Mouse (Mus musculus): ENCODE results near the gene Pkd1l2.

Gene Pkd1l2

DNA sequence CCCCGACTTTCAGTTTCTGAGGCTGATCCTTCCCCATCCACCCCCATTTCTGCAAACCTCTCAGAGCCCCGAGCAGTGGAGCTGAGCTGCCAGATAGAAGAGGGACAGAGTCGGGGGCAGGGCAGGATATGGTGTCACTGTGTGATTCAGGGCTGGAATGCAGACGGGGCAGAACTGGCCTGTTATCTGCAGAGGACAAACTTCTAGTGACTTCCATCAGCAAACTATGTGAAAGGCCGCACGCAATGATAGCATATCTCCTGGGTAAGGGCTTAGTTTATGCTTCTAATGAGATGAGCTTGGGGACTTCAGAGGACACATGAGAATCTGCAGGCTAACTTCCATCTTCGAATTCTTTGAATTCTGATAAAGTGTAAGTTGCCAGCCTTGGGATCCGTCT lies 3.3 kb upstream of the Pkd1l2 start:
- DNase-seq (ENCODE audit: low read depth) = peak; percentile 85

DNA sequence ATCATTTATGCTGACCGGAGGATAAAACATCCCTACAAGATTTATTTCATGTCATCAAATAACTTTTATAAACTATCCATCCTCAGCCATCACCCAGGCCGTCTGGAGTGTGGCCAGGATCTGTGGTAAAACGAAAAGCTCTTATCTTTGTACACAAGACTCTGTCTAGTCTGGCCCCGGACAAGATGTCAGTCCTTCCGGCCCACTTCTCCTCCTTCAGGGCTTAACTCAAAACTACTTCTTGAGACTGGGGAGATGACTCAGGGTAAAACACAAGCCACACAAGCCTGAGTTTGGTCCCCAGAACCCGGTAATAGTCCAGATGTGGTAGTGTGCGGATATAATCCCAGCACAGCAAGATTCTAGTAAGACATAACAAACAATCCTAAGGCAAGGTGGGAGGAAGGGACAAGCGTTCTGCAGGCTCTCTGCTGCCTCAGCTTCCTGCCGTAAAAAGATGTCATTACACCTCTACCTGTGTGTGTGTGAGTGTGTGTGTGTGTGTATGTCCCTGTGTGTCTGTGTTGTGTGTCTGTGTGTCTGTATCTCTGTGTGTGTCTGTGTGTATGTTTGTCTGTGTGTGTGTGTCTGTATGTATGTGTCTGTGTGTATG lies 804 bp upstream of the Pkd1l2 start:
- DNase-seq (ENCODE audit: low read depth) = peak; percentile 65

GRCm38 (mm10) chr8:117079652-117080051 lies 2.6 kb downstream of the Pkd1l2 start:
- no peak for DNase-seq (ENCODE audit: low read depth)

DNA sequence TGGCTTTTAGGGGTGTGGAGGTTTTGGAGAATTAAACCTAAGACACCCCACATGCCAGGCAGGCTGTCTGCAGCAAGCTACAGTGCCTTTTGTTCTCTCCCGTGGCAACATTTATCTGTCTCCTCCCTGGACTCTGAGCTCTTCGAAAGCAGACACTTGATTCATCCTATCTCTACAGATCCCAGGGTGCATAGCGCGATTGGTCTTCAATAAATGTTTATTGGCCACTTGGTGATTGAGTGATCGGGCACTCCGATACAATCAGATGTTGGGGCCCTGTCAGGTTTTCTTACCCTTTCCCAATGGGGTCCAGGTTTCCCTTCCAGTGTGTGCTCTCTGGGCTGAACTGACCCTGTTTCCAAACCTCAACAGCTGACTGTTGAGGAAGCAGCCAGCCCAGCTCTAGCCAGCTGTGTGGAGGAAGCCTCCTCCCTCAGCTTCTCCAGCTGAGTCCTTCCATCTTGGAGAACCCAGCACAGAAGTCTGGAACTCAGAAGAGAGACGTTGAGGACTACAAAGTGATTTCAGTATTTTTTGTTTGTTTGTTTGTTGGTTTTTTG lies 3.8 kb downstream of the Pkd1l2 start:
- DNase-seq (ENCODE audit: low read depth) = no peak

- DNase-seq (ENCODE audit: low read depth) = peak; percentile 79
Measured at GRCm38 (mm10) chr8:117074350-117075182, 7.7 kb downstream of the Pkd1l2 start.

- no peak for DNase-seq (ENCODE audit: low read depth)
Measured at GRCm38 (mm10) chr8:117069708-117070107, 12.5 kb downstream of the Pkd1l2 start.

DNA sequence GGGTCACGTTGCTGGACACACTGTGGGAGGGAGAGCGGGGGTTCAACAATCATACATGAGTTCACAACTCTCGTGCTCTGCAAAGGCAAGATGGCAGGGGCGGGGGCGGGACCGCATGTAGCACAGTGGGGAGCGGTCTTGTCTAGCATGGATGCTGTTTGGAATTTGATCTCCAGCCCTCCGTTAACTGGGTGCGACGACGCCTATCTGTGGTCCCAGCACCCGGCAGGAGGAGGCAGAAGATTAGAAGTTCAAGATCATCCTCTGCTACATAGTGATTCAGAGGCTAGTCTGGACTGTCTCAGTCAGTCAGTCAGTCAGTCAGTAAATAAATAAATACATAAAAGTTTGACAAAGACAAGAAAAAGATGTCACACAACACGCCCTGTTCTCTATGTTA lies 14.0 kb downstream of the Pkd1l2 start:
- DNase-seq (ENCODE audit: low read depth) = no peak

- no peak for DNase-seq (ENCODE audit: low read depth)
Measured at GRCm38 (mm10) chr8:117067396-117067795, 14.9 kb downstream of the Pkd1l2 start.

DNA sequence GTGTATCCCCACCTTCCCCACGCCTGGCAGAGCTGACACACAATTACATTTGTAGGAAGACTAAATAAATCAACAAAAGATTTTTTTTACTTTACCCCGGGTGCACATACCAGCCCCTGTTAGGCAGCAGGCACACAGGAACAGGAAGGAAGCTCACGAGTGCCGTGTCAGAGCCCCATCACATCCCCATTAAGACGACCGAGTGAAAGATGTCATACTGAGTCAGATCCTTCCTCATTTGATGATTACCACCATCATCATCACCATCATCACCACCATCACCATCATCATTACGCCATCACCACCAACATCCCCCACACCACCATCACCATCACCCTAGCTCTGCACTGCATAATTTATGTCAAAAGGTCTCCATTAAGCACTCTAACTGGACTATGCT lies 15.3 kb downstream of the Pkd1l2 start:
- DNase-seq (ENCODE audit: low read depth) = no peak

DNA sequence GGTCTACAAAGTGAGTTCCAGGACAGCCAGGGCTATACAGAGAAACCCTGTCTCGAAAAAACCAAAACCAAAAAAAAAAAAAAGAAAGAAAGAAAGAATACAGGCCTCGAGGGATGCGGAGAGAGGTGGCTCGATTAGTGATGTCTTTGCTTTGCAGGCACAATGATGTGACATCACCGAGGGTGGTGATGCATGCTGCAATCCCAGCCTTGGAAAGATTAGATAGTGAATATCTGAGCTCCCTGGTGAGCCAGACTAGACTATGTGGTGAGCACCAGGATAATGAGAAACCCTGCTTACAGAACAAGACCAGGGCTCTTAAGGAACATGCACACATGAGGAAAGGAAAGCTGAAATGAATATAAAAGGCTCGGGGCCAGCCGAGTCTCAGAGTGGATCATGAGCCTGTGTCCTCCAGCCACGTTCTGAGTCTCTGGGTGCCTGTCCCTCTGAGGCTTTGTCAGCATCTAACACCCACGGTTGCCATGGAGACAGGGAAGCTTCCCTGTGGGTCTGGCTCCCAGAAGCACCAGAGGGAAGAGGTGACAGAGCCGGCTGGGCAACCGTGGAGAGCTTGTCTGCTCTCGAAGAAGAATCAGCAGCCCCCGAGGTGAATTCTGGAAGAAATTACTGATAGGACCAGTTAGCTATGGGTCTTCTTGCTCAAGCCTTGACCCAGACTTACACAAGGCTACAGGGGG lies 20.9 kb downstream of the Pkd1l2 start:
- no peak for DNase-seq (ENCODE audit: low read depth)

DNA sequence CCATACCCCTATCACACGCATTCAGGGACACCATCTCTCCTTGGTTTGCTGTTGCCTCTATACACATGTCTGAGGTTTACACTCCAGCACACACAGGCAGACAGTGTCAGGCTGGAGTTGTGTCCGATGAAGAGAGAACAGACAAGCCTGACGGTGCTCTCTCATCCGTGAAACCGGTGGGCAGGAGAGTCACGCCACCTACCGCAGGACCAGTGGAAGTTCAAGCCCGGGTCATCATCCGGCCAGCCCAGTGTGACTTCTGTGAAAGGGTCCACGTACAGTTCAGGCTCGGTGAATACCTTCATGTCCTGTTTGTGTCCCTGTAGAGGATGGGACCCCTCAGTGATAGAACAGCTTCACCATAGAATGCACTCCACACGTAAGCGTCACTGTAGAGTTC lies 21.9 kb downstream of the Pkd1l2 start:
- no peak for DNase-seq (ENCODE audit: low read depth)

DNA sequence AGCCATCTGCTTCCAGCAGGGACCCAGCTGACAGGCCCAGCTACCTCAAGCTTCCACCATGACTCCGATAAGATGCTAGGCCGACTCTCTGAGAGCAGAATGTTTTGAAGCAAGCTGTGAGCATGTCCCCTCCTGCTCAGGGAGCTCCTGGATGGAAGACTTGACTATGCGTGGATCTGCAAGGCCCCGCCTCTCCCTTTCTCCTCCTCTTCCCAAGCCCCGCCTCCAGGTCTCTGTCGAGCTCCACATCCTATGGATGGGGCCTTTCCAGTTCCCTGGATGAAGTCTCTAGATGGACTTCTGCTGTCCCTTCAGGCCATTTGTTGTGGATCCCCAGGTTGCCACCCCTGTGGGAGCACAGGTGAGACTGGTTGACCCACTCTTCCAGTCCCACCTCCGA lies 23.2 kb downstream of the Pkd1l2 start:
- DNase-seq (ENCODE audit: low read depth) = no peak

DNA sequence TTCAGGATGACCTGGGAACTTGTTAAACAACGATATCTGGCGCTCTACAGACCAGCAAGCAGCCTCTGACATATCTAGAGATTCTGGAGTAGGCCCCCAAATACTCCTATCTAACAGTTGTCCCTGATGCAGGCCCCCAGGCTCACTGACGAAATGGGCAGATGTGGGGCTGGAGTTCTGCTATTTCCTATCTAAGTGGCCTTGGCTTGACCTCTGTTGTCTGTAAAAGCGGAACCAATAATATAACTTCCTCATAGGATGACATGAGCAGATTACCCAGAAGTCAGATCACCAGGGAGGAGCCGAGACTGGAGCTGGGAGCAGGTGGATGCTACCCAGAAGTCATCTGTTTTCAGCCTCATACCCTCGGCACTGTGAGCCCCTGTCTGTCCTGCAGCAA lies 27.2 kb downstream of the Pkd1l2 start:
- no peak for DNase-seq (ENCODE audit: low read depth)

DNA sequence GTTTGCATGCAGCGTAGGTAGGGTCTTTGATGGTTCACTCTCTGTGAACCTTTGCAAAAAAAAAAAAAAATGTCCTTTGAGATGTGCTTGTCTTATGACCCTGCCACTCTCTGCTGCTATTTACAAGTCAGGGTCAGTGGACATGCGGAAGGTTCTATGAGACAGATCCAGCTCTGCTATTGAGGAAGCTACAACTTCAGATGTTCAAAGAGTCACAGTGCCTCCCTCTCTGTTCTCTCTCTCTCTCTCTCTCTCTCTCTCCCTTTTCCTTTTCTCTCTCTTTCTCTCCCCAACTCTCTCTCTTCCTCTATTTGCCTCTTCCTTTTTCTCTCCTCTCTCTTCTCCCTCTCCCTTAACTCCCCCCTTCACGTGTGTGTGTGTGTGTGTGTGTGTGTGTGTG lies 28.1 kb downstream of the Pkd1l2 start:
- DNase-seq (ENCODE audit: low read depth) = no peak

DNA sequence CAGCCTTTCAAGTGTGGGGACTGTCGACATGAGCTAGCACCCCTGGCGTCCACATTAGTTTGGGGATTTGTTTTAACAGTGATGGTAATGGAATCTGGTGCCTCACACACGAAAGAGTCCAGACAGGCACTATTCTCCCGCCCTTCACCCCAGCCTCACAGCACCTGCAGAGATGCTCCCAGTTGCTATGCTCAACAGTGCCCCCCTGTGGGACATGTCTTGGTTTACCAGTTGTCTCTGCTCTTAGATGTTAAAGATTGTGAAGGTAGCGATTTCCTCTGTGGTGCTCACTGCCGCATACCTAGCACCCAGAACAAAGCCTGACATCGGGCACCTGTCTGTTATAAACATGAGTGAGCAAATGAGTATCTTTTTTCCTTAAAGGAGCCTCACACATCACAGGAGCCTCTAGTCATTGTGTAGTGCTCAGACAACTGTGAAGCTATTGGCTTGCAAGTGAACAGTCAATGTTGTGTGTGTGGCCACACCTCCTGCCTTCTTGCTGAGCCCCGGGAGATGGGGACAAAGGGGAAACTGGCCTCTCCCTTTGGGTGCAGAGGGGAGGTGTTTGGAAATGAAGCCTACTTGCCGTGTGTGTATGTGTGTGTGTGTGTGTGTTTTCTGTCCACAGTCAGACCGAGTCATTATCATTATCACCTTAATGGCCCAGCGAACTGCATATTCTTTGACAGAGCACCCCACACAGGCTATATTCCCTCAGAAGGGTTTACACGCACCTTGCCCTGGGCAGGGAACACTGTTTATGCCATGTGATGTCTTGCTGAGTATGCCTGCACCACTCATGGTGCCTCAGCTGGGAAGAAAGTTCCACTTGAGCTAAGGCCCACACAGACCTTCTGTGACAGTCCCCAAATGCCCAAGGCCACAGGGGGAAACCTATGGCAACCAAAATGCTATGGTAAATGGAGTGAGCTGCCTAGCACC lies 28.8 kb downstream of the Pkd1l2 start:
- peak; percentile 44 for DNase-seq (ENCODE audit: low read depth)

DNA sequence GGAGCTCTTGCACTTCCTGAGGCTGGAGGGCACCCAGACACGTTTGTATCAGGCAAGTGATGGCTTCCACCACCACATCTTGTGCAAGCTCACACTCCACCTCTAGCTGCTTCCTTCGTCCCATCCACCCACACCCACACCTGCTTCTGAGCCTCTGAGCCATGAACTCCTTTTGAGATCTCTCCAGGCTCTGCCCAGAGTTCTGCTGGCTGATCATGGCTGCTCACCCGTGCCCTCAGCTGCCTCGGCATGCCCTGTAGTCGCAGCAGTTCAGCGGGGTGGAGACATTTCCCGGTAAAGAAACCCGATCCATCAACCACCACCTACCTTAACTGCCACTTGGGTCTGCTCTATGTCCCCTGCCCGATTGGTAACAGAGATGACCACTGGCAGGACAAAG lies 30.9 kb downstream of the Pkd1l2 start:
- no peak for DNase-seq (ENCODE audit: low read depth)

DNA sequence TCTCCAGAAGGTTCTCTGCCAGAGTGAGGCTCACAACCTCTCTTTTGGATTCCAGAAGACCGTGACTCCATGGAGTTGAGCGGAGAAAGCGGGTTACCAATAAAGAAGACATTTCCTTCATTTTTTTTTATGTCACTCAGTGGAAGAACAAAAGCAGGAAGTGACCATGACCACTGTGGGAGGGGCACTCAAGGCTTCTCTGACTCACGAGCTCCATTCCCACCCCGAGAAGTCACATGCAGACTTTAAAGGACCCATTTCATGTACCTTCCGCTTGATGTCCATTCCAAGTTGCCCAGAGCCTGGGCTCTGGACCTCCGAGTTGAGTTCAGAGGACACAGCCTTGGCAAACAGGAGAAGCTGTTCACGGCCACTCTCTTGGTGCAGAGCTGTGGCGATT lies 31.5 kb downstream of the Pkd1l2 start:
- no peak for DNase-seq (ENCODE audit: low read depth)

- DNase-seq (ENCODE audit: low read depth) = no peak
Measured at GRCm38 (mm10) chr8:117049444-117049843, 32.8 kb downstream of the Pkd1l2 start.

DNA sequence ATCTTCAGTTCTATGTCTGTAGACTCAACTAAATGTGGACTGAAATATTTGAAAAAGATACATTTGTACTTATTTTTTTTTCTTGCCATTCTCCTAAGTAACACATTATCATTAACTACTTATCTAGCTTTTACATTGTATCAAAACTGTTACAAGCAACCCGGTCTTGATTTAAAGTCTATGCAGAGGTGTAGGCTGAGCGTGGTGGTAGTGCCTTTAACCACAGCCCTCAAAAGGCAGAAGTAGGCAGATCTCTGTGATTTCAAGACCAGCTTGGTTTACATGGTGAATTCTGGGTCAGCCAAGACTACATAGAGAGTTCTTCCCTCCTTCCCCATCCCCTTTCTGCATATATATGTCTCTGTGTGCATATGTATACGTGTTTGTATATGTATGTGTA lies 38.7 kb downstream of the Pkd1l2 start:
- no peak for DNase-seq (ENCODE audit: low read depth)

- no peak for DNase-seq (ENCODE audit: low read depth)
Measured at GRCm38 (mm10) chr8:117039843-117040242, 42.4 kb downstream of the Pkd1l2 start.

DNA sequence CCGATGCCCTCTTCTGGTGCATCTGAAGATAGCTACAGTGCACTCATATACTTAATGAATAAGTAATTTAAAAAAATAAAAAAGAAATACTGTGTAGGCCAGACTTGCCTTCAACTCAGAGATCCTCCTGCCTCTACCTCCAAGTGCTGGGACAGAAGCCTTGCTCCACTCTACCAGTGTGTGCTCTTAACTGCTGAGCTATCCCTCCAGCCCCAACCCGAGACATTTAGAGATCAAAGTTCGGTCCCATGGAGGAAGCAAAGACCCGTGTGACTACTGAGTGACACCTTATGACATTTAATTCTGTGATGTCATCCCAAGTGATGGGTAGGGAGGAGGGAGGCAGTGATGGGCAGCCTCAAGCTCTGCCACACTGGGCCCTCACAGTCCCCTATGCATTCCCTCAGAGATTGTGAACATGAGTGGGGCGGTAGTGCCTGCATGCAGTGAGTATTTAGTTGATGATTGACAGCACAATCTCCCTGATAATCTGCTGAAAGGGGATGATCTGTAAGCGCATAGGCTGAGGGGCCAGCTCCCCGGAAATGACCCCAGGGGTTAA lies 44.8 kb downstream of the Pkd1l2 start:
- DNase-seq (ENCODE audit: low read depth) = no peak

All from c-Kit-positive CD71-positive TER-119-negative erythroid progenitor cells, embryonic 14.5 days (primary cell).